Mouse (Mus musculus): ENCODE results near the gene Tmeff2. TPM values are rescaled to one million over a fixed set of nuclear protein-coding genes. Genes with fewer than 3 reads are reported as not detected.

The Tmeff2 gene
- polyA plus RNA-seq, 1 experiment from 2014 or later: 77.8 TPM

- WGBS: 74% methylated on average over 2 of the region's 2 CpGs
- no peak overlapping the region for H3K4me3 ChIP-seq
- H3K36me3 ChIP-seq: no peaks in the 10 kb centered on the region
- H3K9ac ChIP-seq: no peak overlapping the region
- no peaks in the 10 kb centered on the region for H3K27me3 ChIP-seq
- no peak overlapping the region for H3K4me2 ChIP-seq
- H3K4me1 ChIP-seq (replicated peaks): no peaks in the 10 kb centered on the region
- H3K27ac ChIP-seq (replicated peaks): no peak overlapping the region
- ATAC-seq (ENCODE audit: low FRiP score, low read depth): no peak
- no peaks in the 10 kb centered on the region for H3K9me3 ChIP-seq
These were observed 90.2 kb downstream of the Tmeff2 start for GRCm38 (mm10) chr1:50990661-50991060.

- Histone ChIP-seq H3K4me1 (replicated peaks) (no peaks in the 10 kb centered on the region), H3K27me3 (no peaks in the 10 kb centered on the region), H3K36me3 (no peaks in the 10 kb centered on the region), H3K9ac (no peak overlapping the region), H3K4me2 (no peak overlapping the region), H3K27ac (replicated peaks) (no peak overlapping the region), H3K4me3 (no peak overlapping the region), H3K9me3 (no peaks in the 10 kb centered on the region)
- ATAC-seq (ENCODE audit: low FRiP score, low read depth): no peak
- WGBS: 76% methylated on average over 1 of the region's 1 CpGs
These were observed 94.1 kb downstream of the Tmeff2 start for GRCm38 (mm10) chr1:50994505-50994904.

- Histone ChIP-seq H3K27me3 (no peaks in the 10 kb centered on the region), H3K9ac (no peak overlapping the region), H3K27ac (replicated peaks) (no peak overlapping the region), H3K4me2 (no peak overlapping the region), H3K4me3 (no peak overlapping the region), H3K36me3 (no peaks in the 10 kb centered on the region), H3K4me1 (replicated peaks) (no peaks in the 10 kb centered on the region), H3K9me3 (no peaks in the 10 kb centered on the region)
- ATAC-seq (ENCODE audit: low FRiP score, low read depth): no peak
- 81% methylated on average over 3 of the region's 3 CpGs for WGBS
These were observed 99.3 kb downstream of the Tmeff2 start for GRCm38 (mm10) chr1:50999793-51000192.

- ATAC-seq (ENCODE audit: low FRiP score, low read depth): no peak
- H3K4me1 ChIP-seq (replicated peaks): no peaks in the 10 kb centered on the region
- H3K27me3 ChIP-seq: no peaks in the 10 kb centered on the region
- H3K4me3 ChIP-seq: no peak overlapping the region
- WGBS: 62% methylated on average over 3 of the region's 3 CpGs
- no peak overlapping the region for H3K9ac ChIP-seq
- H3K36me3 ChIP-seq: no peaks in the 10 kb centered on the region
- H3K9me3 ChIP-seq: peaks cover 5% of the 10 kb centered on the region; the same call in 1 of the 2 replicates
- H3K27ac ChIP-seq (replicated peaks): no peak overlapping the region
- no peak overlapping the region for H3K4me2 ChIP-seq
These were observed 107.9 kb downstream of the Tmeff2 start for GRCm38 (mm10) chr1:51008344-51008743.

- no peak overlapping the region for H3K4me2 ChIP-seq
- H3K27ac ChIP-seq (replicated peaks): no peak overlapping the region
- H3K4me3 ChIP-seq: no peak overlapping the region
- H3K4me1 ChIP-seq (replicated peaks): no peaks in the 10 kb centered on the region
- no peak overlapping the region for H3K9ac ChIP-seq
- H3K27me3 ChIP-seq: no peaks in the 10 kb centered on the region
- H3K36me3 ChIP-seq: no peaks in the 10 kb centered on the region
- WGBS: 57% methylated on average over 5 of the region's 5 CpGs
- no peaks in the 10 kb centered on the region for H3K9me3 ChIP-seq
- no peak for ATAC-seq (ENCODE audit: low FRiP score, low read depth)
These were observed 139.8 kb downstream of the Tmeff2 start for GRCm38 (mm10) chr1:51040249-51040648.

GRCm38 (mm10) chr1:51044810-51045209 lies 144.4 kb downstream of the Tmeff2 start:
- H3K27ac ChIP-seq (replicated peaks): peak overlapping the region; percentile 42; the same call in 1 of the 2 replicates
- no peaks in the 10 kb centered on the region for H3K9me3 ChIP-seq
- H3K36me3 ChIP-seq: no peaks in the 10 kb centered on the region
- no peak overlapping the region for H3K4me3 ChIP-seq
- H3K4me2 ChIP-seq: no peak overlapping the region
- H3K4me1 ChIP-seq (replicated peaks): no peaks in the 10 kb centered on the region
- no peak for ATAC-seq (ENCODE audit: low FRiP score, low read depth)
- 83% methylated on average over 7 of the region's 7 CpGs for WGBS
- H3K9ac ChIP-seq: no peak overlapping the region
- H3K27me3 ChIP-seq: no peaks in the 10 kb centered on the region

GRCm38 (mm10) chr1:51064549-51064948 lies 164.1 kb downstream of the Tmeff2 start:
- Histone ChIP-seq H3K4me3 (no peak overlapping the region), H3K9me3 (no peaks in the 10 kb centered on the region), H3K36me3 (no peaks in the 10 kb centered on the region), H3K4me2 (no peak overlapping the region), H3K27ac (replicated peaks) (no peak overlapping the region), H3K27me3 (no peaks in the 10 kb centered on the region), H3K9ac (no peak overlapping the region), H3K4me1 (replicated peaks) (no peaks in the 10 kb centered on the region)
- ATAC-seq (ENCODE audit: low FRiP score, low read depth): no peak

GRCm38 (mm10) chr1:51065652-51066051 lies 165.2 kb downstream of the Tmeff2 start:
- 89% methylated on average over 2 of the region's 2 CpGs for WGBS
- no peak for ATAC-seq (ENCODE audit: low FRiP score, low read depth)
- Histone ChIP-seq H3K27me3 (no peaks in the 10 kb centered on the region), H3K9ac (no peak overlapping the region), H3K4me2 (no peak overlapping the region), H3K9me3 (no peaks in the 10 kb centered on the region), H3K4me3 (no peak overlapping the region), H3K36me3 (no peaks in the 10 kb centered on the region), H3K27ac (replicated peaks) (no peak overlapping the region), H3K4me1 (replicated peaks) (no peaks in the 10 kb centered on the region)

GRCm38 (mm10) chr1:51068814-51069213 lies 168.4 kb downstream of the Tmeff2 start:
- 81% methylated on average over 3 of the region's 3 CpGs for WGBS
- ATAC-seq (ENCODE audit: low FRiP score, low read depth): no peak
- no peak overlapping the region for H3K27ac ChIP-seq (replicated peaks)

GRCm38 (mm10) chr1:51069288-51069687 lies 168.8 kb downstream of the Tmeff2 start:
- ATAC-seq (ENCODE audit: low FRiP score, low read depth): no peak
- 89% methylated on average over 2 of the region's 2 CpGs for WGBS

More at GRCm38 (mm10) chr1:51068814-51069213, 168.4 kb downstream of the Tmeff2 start:
- Histone ChIP-seq H3K27me3 (no peaks in the 10 kb centered on the region), H3K4me2 (no peak overlapping the region), H3K9me3 (no peaks in the 10 kb centered on the region), H3K9ac (no peak overlapping the region), H3K4me3 (no peak overlapping the region), H3K36me3 (no peaks in the 10 kb centered on the region), H3K4me1 (replicated peaks) (no peaks in the 10 kb centered on the region)

GRCm38 (mm10) chr1:51074076-51074475 lies 173.6 kb downstream of the Tmeff2 start:
- no peak overlapping the region for H3K4me2 ChIP-seq
- no peaks in the 10 kb centered on the region for H3K9me3 ChIP-seq
- H3K27me3 ChIP-seq: no peaks in the 10 kb centered on the region
- ATAC-seq (ENCODE audit: low FRiP score, low read depth): no peak
- no peak overlapping the region for H3K27ac ChIP-seq (replicated peaks)
- H3K4me3 ChIP-seq: no peak overlapping the region
- H3K4me1 ChIP-seq (replicated peaks): peaks cover 6% of the 10 kb centered on the region
- no peak overlapping the region for H3K9ac ChIP-seq
- WGBS: 74% methylated on average over 3 of the region's 3 CpGs
- H3K36me3 ChIP-seq: no peaks in the 10 kb centered on the region

More at GRCm38 (mm10) chr1:51069288-51069687, 168.8 kb downstream of the Tmeff2 start:
- H3K4me2 ChIP-seq: no peak overlapping the region
- no peaks in the 10 kb centered on the region for H3K27me3 ChIP-seq
- no peaks in the 10 kb centered on the region for H3K36me3 ChIP-seq
- H3K27ac ChIP-seq (replicated peaks): no peak overlapping the region
- no peaks in the 10 kb centered on the region for H3K4me1 ChIP-seq (replicated peaks)
- no peak overlapping the region for H3K9ac ChIP-seq
- H3K9me3 ChIP-seq: no peaks in the 10 kb centered on the region
- no peak overlapping the region for H3K4me3 ChIP-seq

- no peak overlapping the region for H3K4me2 ChIP-seq
- 42% methylated on average over 15 of the region's 15 CpGs for WGBS
- no peak overlapping the region for H3K9ac ChIP-seq
- H3K27ac ChIP-seq (replicated peaks): peak overlapping the region; percentile 11; the same call in 1 of the 2 replicates
- peak; percentile 68 for ATAC-seq (ENCODE audit: low FRiP score, low read depth)
- peaks cover 6% of the 10 kb centered on the region for H3K4me1 ChIP-seq (replicated peaks)
- no peaks in the 10 kb centered on the region for H3K9me3 ChIP-seq
- H3K4me3 ChIP-seq: no peak overlapping the region
- no peaks in the 10 kb centered on the region for H3K36me3 ChIP-seq
- no peaks in the 10 kb centered on the region for H3K27me3 ChIP-seq
These were observed 175.6 kb downstream of the Tmeff2 start for GRCm38 (mm10) chr1:51075785-51076771.
